Mouse (Mus musculus) cerebellum, adult 8-10 months (tissue): ENCODE results near the gene BC055324.
A peak's percentile ranks its signal among the peaks of the same experiment; 100 is the strongest.
"Not testable (repeated sequence)": the region's sequence is repeated elsewhere in the genome, so short reads cannot be mapped to it uniquely, and the experiment has no call there.

Source experiments
- DNase-seq: peaks from one replicate; pipeline ENCODE4 v3.0.0; 2022

Gene BC055324

GRCm38 (mm10) chr1:163994721-163995608 lies at the start of gene BC055324, which contains the start of gene Mettl18:
Gene BC055324, minus strand, starts transcription at chr1:163994796.
Gene Mettl18, plus strand, starts transcription at chr1:163994889.
- DNase-seq: peak; percentile 89

GRCm38 (mm10) chr1:164043549-164043948 lies 49.0 kb upstream of the BC055324 start:
- DNase-seq: no peak

- no peak for DNase-seq
These were observed 46.0 kb upstream of the BC055324 start for GRCm38 (mm10) chr1:164040385-164041135.

- DNase-seq: no peak
These were observed 32.8 kb upstream of the BC055324 start for GRCm38 (mm10) chr1:164027416-164027815.

GRCm38 (mm10) chr1:164025685-164026084 lies 31.1 kb upstream of the BC055324 start:
- DNase-seq: no peak

- not testable (repeated sequence) for DNase-seq
These were observed 27.5 kb upstream of the BC055324 start for GRCm38 (mm10) chr1:164022106-164022505.

- DNase-seq: not testable (repeated sequence)
These were observed 26.1 kb upstream of the BC055324 start for GRCm38 (mm10) chr1:164020746-164021145.

GRCm38 (mm10) chr1:164019789-164020188 lies 25.2 kb upstream of the BC055324 start:
- no peak for DNase-seq

GRCm38 (mm10) chr1:164018221-164018896 lies 23.8 kb upstream of the BC055324 start:
- no peak for DNase-seq

GRCm38 (mm10) chr1:164014616-164015015 lies 20.0 kb upstream of the BC055324 start:
- DNase-seq: no peak

- no peak for DNase-seq
These were observed 14.6 kb upstream of the BC055324 start for GRCm38 (mm10) chr1:164009235-164009634.

GRCm38 (mm10) chr1:164004311-164004710 lies 9.7 kb upstream of the BC055324 start:
- DNase-seq: no peak

GRCm38 (mm10) chr1:164001831-164002452 lies 7.3 kb upstream of the BC055324 start:
- DNase-seq: no peak

- DNase-seq: no peak
These were observed 965 bp upstream of the BC055324 start for GRCm38 (mm10) chr1:163995609-163995913.

GRCm38 (mm10) chr1:163994173-163994720 lies 349 bp downstream of the BC055324 start:
- no peak for DNase-seq

GRCm38 (mm10) chr1:163992371-163992770 lies 2.2 kb downstream of the BC055324 start:
- no peak for DNase-seq

GRCm38 (mm10) chr1:163976515-163976914 lies 18.1 kb downstream of the BC055324 start:
- no peak for DNase-seq

- DNase-seq: no peak
These were observed 19.5 kb downstream of the BC055324 start for GRCm38 (mm10) chr1:163975088-163975487.

GRCm38 (mm10) chr1:163974471-163974870 lies 20.1 kb downstream of the BC055324 start:
- no peak for DNase-seq

GRCm38 (mm10) chr1:163964008-163964689 lies 30.4 kb downstream of the BC055324 start:
- no peak for DNase-seq

- no peak for DNase-seq
These were observed 36.6 kb downstream of the BC055324 start for GRCm38 (mm10) chr1:163958036-163958435.

- no peak for DNase-seq
These were observed 41.2 kb downstream of the BC055324 start for GRCm38 (mm10) chr1:163953396-163953795.
